1 mouse cellular context compared by ENCODE assay signal in the genomic region with DNA sequence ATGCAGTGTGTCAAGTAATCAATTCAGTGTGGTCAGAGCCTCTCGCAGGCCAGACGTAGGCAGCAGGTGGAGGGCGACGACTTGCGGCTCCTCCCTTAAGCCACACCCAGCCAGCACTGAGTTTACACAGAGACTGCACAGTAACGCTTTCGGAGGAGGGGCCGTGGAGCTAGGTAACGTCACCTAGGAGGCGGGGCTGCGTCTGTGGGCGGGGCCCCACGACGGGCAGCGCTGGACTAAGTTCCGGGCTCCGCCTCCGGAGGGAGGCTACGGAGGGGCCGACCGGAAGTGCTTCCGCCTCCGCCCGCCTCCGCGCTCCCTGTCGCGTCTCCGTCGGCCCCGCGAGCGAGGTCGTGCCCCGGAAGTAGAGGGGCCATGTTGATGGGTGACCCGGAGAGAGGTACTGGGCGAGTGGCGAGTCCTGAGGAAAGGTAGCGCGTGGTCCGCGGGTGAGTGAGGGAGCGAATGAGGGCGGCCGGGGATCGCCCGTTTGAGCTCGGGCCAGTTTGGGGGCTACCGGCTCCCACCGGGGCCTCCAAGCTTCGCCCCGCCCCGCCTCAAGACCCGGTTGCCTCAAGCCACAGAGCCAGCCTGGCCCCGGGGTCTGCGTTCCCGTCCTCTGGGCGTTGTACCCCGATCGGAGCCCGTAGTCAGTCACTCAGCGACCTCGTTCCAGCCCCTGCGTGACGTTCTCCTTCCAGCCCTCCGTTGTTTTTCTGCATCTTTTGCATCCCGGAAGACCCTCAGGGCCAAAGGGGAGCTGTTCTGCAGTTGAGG.
TF ChIP-seq lines count a peak whose summit lies in the region.

A gene (plus strand): TSS at position 286 of the 777 bp plus-strand sequence.

TF ChIP-seq in MEL, 35 proteins besides CTCF, POLR2A, EP300 and RAD21 (continued from another document):
- TF ChIP-seq CHD2 (IDR thresholded peaks at IDR 0.05; ENCODE audit: low read length) (peak; percentile 42; the same call in 1 of the 2 replicates), POLR2AphosphoS2 (IDR thresholded peaks at IDR 0.05; ENCODE audit: low read length) (peak; percentile 43; the same call in 1 of the 2 replicates), MYB (IDR thresholded peaks at IDR 0.05; ENCODE audit: low read depth, low read length) (no peak), SIN3A (IDR thresholded peaks at IDR 0.05; ENCODE audit: low read length) (peak; percentile 74), MEF2A (IDR thresholded peaks at IDR 0.05; ENCODE audit: extremely low read depth, insufficient replicate concordance, low read depth, low read length, poor library complexity, severe bottlenecking) (no peak), ZC3H11A (IDR thresholded peaks at IDR 0.05; ENCODE audit: low read depth, low read length) (no peak), MAFK (IDR thresholded peaks at IDR 0.05; ENCODE audit: borderline replicate concordance, low read depth, low read length) (no peak), ZNF384 (IDR thresholded peaks at IDR 0.05; ENCODE audit: low read depth, low read length) (no peak)
